Mouse (Mus musculus) stomach, embryonic 16.5 days (tissue): ENCODE measurements around the gene Pitpnm3. TPM values are rescaled to one million over a fixed set of nuclear protein-coding genes. Genes with fewer than 3 reads are reported as not detected.
A peak's percentile ranks its signal among the peaks of the same experiment; 100 is the strongest.

Experiments used
- ATAC-seq: fragments of 200-750 bp; cut with Nextera tagmentation; 2 replicates; pipeline ENCODE4 v1.8.0; 2017; ENCODE audit warnings: moderate number of reproducible peaks, moderate TSS enrichment; ENCODE audit not compliant: insufficient read depth, low FRiP score
- H3K27ac ChIP-seq: fragments of 300-500 bp; sonication (generic); 2 replicates; pipeline ENCODE4 v1.5.1; 2014; ENCODE audit warnings: low read length
- H3K27me3 ChIP-seq: fragments of 300-500 bp; sonication (generic); 2 replicates; pipeline ENCODE4 v1.6.1; 2014; ENCODE audit warnings: low read length, control low read depth, mixed read lengths; ENCODE audit not compliant: control insufficient read depth, insufficient read depth
- H3K36me3 ChIP-seq: fragments of 300-500 bp; sonication (generic); 2 replicates; pipeline ENCODE4 v1.6.1; 2014; ENCODE audit warnings: low read length; ENCODE audit not compliant: control insufficient read depth, insufficient read depth
- H3K4me1 ChIP-seq: fragments of 300-500 bp; sonication (generic); 2 replicates; pipeline ENCODE4 v1.6.1; 2014; ENCODE audit warnings: low read length, control low read depth, mixed read lengths; ENCODE audit not compliant: control insufficient read depth, insufficient read depth
- H3K4me2 ChIP-seq: fragments of 300-500 bp; sonication (generic); 2 replicates; pipeline ENCODE4 v1.6.1; 2014; ENCODE audit warnings: low read depth, low read length, mixed read lengths
- H3K4me3 ChIP-seq: fragments of 300-500 bp; sonication (generic); replicated peaks from 2 replicates; pipeline ENCODE4 v1.5.1; 2014; ENCODE audit warnings: mild to moderate bottlenecking, low read length
- H3K9ac ChIP-seq: fragments of 300-500 bp; sonication (generic); 2 replicates; pipeline ENCODE4 v1.6.1; 2014; ENCODE audit warnings: low read length
- H3K9me3 ChIP-seq: fragments of 300-500 bp; sonication (generic); replicated peaks from 2 replicates; pipeline ENCODE4 v1.6.1; 2016; ENCODE audit warnings: low read length, control low read depth; ENCODE audit not compliant: control insufficient read depth
- WGBS: fragments of 180-500 bp; shearing (Covaris S2); extraction: QIAGEN DNeasy Blood & Tissue Kit; methylation state at CpG from one replicate; pipeline ENCODE4 v1.1.7; 2014; 5-methylcytosine and 5-hydroxymethylcytosine counted together
- polyA plus RNA-seq: library from polyadenylated mRNA; unstranded; fragments of >200 nt; fragmentation: Nextera tagmentation; extraction: Ambion mirVana; gene quantifications from 2 replicates; pipeline ENCODE4 v1.2.1, GENCODE M21; 2015

Pitpnm3 gene
- polyA plus RNA-seq, 1 experiment from 2014 or later = 0.63 TPM

DNA sequence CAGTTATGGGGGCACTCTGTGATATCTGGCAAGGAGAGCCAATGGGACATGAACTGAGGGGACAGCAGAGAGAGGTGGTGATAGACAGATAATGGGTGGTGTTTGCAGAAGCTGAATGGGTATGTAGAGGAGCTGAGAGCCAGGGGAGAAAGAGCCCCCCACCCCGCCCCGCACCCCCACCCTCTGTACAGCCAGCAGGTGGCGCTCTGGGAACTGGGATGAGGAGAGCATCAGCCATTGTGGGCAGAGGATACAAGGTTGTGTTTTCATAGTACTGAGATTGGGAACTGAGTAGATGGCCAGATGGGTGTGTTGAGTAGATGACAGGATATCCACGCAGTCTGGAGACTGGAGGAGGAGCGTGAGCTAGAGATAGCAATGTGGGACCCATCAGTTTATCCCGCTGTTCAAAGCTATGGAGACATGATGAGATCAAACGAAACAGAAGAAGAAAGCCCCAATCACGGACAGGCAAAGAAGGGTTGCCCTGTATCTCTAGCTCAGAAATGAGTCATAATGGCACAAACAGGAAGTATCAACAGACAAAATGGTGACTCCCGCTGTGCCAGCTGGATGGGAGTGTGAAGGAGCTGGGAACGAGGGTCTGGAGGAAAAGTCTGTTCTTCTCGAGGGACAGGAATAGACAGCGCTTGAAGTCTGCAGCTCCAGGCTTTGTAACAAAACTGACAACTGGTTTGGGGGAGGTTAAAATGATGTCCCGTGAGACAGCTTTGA is 118.9 kb downstream of the Pitpnm3 start:
- Histone ChIP-seq H3K27ac (no peak overlapping the region), H3K9ac (no peak overlapping the region), H3K9me3 (no peaks in the 10 kb centered on the region), H3K4me2 (no peak overlapping the region), H3K4me3 (no peak overlapping the region), H3K36me3 (no peaks in the 10 kb centered on the region), H3K4me1 (peaks cover 1% of the 10 kb centered on the region; the same call in 1 of the 2 replicates), H3K27me3 (no peaks in the 10 kb centered on the region)
- no peak for ATAC-seq
- WGBS = 77% methylated on average over 13 of the region's 13 CpGs

DNA sequence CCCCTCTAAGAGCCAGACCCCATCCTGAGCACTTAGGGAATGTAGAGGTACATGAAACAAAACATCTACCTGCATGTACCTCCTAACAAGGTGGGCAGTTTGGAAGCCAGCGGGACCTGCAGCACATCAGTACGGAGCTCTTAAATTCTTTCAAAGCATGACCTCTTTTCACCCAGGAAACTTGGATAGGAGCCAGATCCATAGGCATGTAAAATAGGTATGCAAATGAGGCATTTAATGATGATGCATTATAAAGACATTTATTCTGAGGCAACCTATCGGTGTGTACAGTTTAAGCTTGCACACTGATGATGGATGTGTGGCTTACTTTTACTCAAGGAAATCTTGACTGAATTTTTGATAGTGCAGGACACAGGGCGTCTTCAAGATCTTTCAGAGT is 120.9 kb downstream of the Pitpnm3 start:
- no peak for ATAC-seq
- peaks cover 14% of the 10 kb centered on the region for H3K4me1 ChIP-seq
- H3K27me3 ChIP-seq = no peaks in the 10 kb centered on the region
- no peaks in the 10 kb centered on the region for H3K9me3 ChIP-seq
- no peak overlapping the region for H3K9ac ChIP-seq
- H3K27ac ChIP-seq = no peak overlapping the region
- H3K4me2 ChIP-seq = no peak overlapping the region
- no peaks in the 10 kb centered on the region for H3K36me3 ChIP-seq
- no peak overlapping the region for H3K4me3 ChIP-seq
- 68% methylated on average over 4 of the region's 4 CpGs for WGBS

GRCm38 (mm10) chr11:72011955-72012354 is 123.6 kb downstream of the Pitpnm3 start:
- Histone ChIP-seq H3K9me3 (no peaks in the 10 kb centered on the region), H3K4me3 (no peak overlapping the region), H3K4me1 (peaks cover 14% of the 10 kb centered on the region), H3K36me3 (no peaks in the 10 kb centered on the region), H3K27me3 (no peaks in the 10 kb centered on the region), H3K9ac (no peak overlapping the region), H3K4me2 (no peak overlapping the region), H3K27ac (peak overlapping the region; percentile 52; the same call in 1 of the 2 replicates)
- WGBS = 76% methylated on average over 1 of the region's 1 CpGs
- no peak for ATAC-seq

GRCm38 (mm10) chr11:72010940-72011722 is 124.4 kb downstream of the Pitpnm3 start:
- peak overlapping the region; percentile 52; the same call in 1 of the 2 replicates for H3K27ac ChIP-seq
- H3K4me3 ChIP-seq = no peak overlapping the region
- 0 out of 2 replicates have a peak overlapping the region, but pooled peaks have one; percentile 14 for H3K4me2 ChIP-seq
- H3K9me3 ChIP-seq = no peaks in the 10 kb centered on the region
- peak; percentile 46; the same call in 1 of the 2 replicates for ATAC-seq
- 27% methylated on average over 9 of the region's 9 CpGs for WGBS
- peaks cover 14% of the 10 kb centered on the region for H3K4me1 ChIP-seq
- H3K27me3 ChIP-seq = no peaks in the 10 kb centered on the region
- no peak overlapping the region for H3K9ac ChIP-seq
- H3K36me3 ChIP-seq = no peaks in the 10 kb centered on the region

DNA sequence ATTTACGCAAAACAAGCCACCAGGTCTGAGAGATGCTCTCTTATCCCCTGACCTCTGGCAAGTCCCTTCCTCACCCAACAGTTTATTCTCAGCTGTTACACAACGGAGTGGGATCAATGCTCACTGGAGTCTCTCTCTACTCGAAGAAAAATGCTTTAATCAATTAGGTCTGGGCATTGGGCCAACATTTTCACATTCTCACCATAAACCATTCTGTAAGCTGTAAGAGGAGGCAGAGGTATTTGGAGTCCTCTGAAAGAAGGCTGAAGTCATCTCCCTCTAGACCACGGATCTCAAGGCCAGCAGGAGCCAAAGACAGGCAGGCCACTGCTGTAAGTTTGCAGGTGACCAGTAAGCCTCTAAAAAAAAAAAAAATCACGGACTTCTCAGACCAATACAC is 125.2 kb downstream of the Pitpnm3 start:
- Histone ChIP-seq H3K4me2 (no peak overlapping the region), H3K27ac (0 out of 2 replicates have a peak overlapping the region, but pooled peaks have one; percentile 52), H3K4me3 (no peak overlapping the region), H3K9me3 (no peaks in the 10 kb centered on the region), H3K9ac (no peak overlapping the region), H3K36me3 (no peaks in the 10 kb centered on the region), H3K27me3 (no peaks in the 10 kb centered on the region), H3K4me1 (peaks cover 14% of the 10 kb centered on the region)
- ATAC-seq = peak; percentile 26; the same call in 1 of the 2 replicates
- WGBS = 15% methylated on average over 5 of the region's 5 CpGs

GRCm38 (mm10) chr11:72005547-72005946 is 130.0 kb downstream of the Pitpnm3 start:
- Histone ChIP-seq H3K4me2 (no peak overlapping the region), H3K36me3 (no peaks in the 10 kb centered on the region), H3K9me3 (no peaks in the 10 kb centered on the region), H3K9ac (no peak overlapping the region), H3K4me3 (no peak overlapping the region), H3K4me1 (peaks cover 1% of the 10 kb centered on the region), H3K27me3 (no peaks in the 10 kb centered on the region), H3K27ac (no peak overlapping the region)
- no peak for ATAC-seq
- 80% methylated on average over 6 of the region's 6 CpGs for WGBS

DNA sequence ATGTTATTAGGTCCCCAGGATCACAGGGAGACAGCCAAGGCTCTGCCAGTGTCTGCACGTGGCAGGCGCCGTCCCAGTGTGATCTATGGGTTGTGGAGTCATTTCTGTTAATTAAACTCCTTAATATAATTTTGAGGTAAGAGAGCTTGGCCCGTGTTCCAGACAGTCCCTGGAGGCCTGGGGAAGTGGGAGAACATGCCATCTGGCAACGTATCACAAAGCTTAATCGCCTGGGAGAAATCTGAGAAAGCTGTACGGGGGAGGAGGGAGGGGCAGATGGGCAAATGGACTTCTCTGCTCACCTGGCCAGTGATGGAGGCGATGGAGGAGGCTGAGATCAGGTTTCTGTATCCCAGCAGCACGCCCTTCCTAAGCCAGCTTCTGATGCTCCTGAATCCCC is 132.4 kb downstream of the Pitpnm3 start:
- Histone ChIP-seq H3K9me3 (no peaks in the 10 kb centered on the region), H3K27ac (no peak overlapping the region), H3K4me3 (no peak overlapping the region), H3K9ac (no peak overlapping the region), H3K4me2 (no peak overlapping the region), H3K4me1 (no peaks in the 10 kb centered on the region), H3K36me3 (no peaks in the 10 kb centered on the region), H3K27me3 (no peaks in the 10 kb centered on the region)
- ATAC-seq = no peak
- WGBS = 44% methylated on average over 9 of the region's 9 CpGs

DNA sequence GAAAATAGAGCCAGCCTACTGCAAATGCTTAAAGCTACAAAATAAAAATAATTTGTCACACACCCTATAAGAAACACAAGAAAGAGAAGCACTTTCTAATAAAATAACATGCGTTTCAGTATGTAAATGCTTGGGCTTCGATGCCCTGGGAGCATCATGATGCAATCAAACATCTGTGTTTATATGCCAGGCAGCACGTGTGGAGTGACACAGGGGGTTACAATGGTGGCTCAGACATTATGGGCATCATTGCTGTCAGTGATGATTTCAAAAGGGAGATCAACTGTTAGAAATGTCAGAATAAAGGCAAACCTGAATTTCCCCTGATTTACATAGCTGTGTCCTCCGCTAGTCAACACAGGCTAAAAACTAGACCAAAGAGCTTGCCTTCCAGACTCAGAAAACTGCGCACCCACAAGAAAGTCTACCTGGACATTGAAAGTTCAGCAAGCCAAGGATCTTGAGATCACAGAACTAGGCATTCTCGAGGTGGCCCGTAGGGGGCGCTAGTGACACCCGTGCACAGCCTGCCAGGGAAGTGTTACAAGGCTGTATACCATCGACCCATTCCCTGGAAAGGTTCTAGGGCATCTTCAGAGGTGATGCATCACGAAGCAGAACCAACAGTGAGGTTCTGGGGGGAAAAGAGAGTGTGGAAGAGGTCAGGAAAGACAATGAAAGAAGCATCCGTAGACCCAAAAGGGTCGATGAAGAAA is 133.3 kb downstream of the Pitpnm3 start:
- Histone ChIP-seq H3K4me1 (no peaks in the 10 kb centered on the region), H3K9ac (no peak overlapping the region), H3K4me3 (no peak overlapping the region), H3K4me2 (no peak overlapping the region), H3K36me3 (no peaks in the 10 kb centered on the region), H3K27me3 (no peaks in the 10 kb centered on the region), H3K27ac (no peak overlapping the region), H3K9me3 (no peaks in the 10 kb centered on the region)
- 47% methylated on average over 13 of the region's 13 CpGs for WGBS
- no peak for ATAC-seq

- no peak for ATAC-seq
- Histone ChIP-seq H3K4me2 (no peak overlapping the region), H3K9me3 (no peaks in the 10 kb centered on the region), H3K4me1 (peaks cover 5% of the 10 kb centered on the region), H3K9ac (no peak overlapping the region), H3K36me3 (no peaks in the 10 kb centered on the region), H3K4me3 (no peak overlapping the region), H3K27ac (no peak overlapping the region), H3K27me3 (no peaks in the 10 kb centered on the region)
- 86% methylated on average over 6 of the region's 6 CpGs for WGBS
Measured at GRCm38 (mm10) chr11:72000194-72000593, 135.4 kb downstream of the Pitpnm3 start.
